Mouse (Mus musculus) kidney, adult 8-10 months (tissue): ENCODE results near the gene Pax7.
A peak's percentile ranks its signal among the peaks of the same experiment; 100 is the strongest.

ENCODE experiments used
- DNase-seq, 2 experiments: peaks; one replicate each; pipeline ENCODE4 v3.0.0; 2022

The Pax7 gene

DNA sequence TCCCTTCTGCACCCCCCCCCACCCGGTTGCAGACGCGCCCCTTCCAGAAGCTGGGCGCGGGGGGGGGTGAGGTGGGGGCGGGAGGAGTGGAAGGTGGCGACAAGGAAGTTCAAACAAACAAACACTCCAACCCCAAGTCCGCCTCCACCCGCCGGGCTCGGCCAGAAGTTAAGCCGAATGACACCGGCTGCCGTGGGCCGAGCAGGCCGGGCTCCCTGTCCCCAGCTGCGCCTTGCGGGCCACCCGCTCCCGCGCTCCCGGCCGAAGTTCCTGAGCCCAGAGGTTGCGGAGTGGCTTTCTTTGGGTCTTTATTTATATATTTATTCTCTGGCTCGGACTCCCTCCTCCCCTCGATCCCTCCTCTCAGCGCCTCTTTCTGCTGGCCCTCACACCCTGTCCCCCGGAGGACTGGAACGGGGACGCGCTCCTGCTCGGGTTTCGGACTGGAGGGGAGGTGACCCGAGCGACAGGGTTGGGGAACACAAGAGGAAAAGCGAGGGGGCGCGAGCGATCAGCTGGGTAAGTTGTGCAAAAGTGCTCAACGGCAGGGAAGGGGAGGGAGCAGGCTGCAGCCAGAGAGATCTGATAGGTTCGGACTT lies at the start of gene Pax7:
Gene Pax7 (minus strand): TSS at position 493 of the 599 bp plus-strand sequence.
- no peak for DNase-seq

DNA sequence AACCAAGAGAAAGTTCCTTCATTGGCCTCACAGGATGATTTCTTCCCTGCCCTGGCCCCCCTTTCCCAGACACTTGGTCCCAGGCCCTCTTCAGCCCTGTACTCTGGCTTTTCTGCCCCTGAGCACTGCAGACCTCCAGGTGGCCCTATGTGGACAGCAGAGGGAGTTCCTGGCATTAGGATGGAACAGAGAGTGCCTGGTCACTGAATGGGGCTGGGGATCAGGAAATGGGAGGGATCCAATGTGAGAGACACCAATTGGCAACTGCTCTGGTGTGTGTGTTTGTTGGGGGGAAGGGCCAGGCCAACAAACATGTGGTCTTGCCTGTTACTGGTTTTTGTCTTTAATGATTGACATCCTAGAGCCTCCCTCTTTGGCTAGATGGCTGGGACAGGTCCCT lies 48.5 kb upstream of the Pax7 start:
- DNase-seq, result no peak

DNA sequence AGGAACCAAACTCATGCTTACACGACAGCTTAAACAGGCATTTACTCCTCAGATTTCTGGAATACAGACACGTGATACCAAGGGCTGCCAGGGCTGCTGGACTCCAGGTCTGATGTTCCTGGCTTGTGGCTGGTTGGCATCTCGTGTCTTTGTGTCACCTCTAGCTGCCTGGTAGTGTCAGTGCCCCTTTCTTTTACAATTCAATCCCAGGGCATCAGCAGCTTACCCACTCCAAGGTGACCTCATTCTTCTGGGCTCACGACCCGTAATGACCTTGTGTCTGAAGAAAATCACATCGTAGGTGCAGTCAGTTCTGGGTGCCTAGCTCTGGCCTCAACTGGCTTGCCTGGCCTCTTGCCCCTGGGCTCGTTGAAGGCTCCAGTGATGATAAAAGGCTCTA lies 46.0 kb upstream of the Pax7 start:
- no peak for DNase-seq

DNA sequence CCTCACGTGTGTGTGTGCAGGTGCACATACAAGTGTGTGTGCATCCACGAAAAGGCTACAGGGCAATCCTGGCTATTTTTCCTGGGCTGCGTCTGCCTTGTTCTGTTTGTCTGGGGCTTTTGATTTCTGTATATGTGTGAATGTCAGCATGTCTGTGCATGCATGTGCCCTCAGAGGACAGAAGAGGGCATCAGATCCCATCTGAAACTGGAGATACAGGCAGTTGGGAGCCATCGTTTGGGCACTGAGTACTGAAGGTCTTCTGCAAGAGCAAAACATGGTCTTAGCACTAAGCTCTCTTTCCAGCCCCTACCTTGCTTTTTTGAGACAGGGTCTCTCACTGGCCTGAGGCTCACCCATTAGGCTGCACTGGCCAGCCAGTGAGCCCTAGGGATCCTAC lies 45.1 kb upstream of the Pax7 start:
- DNase-seq, result no peak

DNA sequence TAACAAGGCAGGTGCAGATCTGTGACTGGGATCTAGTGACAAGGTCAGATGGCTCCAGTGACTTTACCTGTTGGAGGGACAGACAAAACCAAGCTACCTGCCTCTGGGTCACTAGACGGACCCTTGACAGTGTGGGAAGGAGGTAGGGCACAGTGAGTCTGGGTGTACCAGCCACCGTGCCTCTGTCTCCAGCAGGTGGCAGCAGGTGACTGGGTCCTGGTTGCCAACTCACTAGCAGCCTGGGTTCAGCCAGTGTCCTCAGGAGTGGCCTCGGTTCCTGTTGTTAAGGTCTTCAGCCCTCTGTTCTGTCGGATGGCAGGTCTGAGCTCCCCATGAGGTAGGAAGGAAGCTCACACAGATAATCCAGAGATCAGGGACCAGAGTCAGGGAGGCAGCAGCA lies 43.9 kb upstream of the Pax7 start:
- DNase-seq, result peak; percentile 36 to 79

DNA sequence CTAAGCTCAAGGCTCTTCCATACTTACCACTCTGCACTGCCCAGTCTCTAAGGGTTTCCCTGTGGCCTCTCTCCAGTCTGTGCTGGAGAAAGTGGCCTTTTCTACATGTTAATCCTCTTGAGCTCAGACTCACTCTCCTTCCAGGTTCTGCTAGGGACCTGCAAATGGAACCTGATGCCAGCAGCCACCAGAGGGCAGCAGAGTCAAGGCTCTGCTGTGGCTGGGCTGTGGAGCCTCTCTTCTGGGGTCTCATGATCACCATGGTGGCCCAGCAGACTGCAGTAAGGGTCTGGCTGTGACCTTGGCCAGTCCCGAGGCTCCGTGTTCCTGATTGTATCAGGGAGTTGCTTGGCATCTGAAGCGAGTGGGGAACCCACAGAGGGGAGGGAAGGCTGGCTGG lies 39.3 kb upstream of the Pax7 start:
- peak in 1 of 2 experiments; percentile 21 for DNase-seq

DNA sequence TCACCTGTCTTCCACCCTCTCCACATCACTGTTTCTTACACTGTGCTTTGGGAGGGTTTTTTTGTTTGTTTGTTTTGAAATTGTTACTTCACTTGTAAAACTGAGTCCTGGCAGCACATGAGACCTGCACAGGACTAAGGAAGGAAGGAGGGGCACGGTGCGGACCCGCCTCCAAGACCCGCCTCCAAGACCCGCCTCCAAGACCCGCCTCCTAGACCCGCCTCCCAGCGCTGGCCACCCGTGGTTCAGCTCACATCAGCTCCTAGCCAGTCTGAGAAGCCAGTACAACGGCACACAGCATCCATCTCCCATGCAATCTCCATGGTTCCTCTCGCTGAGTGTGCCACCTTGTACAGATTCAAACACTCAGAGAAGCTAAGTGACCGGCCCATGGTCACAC lies 38.4 kb upstream of the Pax7 start:
- peak in 1 of 2 experiments; percentile 9 for DNase-seq

DNA sequence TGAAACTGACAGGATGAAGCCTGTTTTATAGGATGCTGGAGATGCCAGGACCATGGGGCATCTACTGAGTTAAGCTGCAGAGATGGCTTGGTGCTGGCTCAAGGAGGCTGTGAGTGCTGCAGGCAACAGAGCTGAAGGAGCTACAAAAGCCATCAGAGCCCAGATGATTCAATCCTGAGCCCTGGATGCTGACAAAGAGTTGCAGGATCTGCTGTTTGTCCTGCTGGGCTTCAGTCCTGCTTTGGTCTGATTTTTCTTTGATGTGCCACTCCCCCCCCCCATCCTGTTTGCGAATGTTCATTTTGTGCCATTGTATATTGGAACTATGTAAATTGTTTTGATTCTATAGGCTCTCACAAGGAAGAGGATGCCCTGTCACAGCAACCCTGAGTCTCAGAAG lies 29.9 kb upstream of the Pax7 start:
- DNase-seq, result no peak

DNA sequence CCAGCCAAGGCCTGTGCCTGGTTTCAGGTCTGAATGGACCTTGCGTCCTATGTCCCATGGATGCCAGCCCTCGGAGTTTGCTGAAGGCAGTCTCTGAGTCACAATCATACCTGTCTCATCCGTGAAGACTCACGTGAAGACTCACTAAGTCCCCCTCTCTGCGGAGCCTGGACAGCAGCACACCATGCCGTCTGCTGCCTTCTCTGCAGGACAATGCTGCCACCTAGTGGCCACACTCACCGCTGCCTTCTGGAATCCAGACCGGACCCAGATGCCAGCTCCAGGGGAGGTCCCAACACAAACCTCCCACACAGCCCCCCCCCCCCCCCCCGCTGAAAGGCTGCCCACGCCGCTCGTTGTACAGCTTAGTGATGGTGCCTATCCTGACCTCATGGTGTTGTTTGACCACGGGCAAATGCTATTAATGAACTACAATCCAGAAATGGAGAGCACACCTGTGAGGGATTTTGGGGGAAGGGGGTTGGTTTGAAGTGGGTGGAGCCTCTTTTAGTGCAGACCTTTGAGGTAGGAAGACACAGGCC lies 25.4 kb upstream of the Pax7 start:
- peak; percentile 49 to 82 for DNase-seq

DNA sequence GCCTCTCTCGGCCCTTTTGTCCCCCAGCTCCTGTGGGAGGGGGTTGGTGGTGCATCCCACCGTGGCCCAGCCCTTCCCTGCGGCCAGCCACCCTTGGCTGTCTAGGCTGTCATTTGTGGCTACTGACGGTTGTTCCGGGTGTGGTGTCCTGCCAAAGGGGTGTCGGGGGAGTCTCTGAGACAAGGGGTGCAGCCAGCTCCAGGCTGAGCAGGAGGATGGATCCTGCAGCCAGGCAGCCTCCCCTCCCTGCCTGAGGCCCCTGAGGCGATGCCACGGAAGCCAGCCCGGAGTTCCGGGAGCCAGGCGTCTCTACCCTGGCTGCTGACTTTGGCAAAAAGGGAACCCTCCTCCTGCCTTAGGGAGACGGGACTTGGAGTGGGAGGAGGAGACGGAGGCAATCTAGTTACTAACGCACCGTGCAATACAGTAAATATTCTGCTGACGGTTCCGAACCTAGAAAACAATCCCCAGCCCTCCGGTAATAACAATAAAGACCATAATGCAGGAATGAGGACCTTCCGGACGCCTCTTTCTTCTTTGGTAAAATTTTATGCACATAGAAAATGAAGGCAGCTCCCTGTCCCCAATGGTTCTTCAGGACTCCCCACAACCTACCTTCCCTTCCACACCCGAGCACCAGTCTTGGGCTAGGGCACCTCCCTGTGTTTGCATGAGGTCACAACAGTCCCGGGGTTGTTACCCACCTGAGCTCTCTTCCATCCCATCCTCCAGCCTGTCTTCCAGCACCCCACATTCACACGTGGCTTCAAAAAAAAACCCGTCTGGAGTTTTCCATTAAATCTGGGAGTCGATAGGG lies 19.1 kb upstream of the Pax7 start:
- DNase-seq, result no peak

DNA sequence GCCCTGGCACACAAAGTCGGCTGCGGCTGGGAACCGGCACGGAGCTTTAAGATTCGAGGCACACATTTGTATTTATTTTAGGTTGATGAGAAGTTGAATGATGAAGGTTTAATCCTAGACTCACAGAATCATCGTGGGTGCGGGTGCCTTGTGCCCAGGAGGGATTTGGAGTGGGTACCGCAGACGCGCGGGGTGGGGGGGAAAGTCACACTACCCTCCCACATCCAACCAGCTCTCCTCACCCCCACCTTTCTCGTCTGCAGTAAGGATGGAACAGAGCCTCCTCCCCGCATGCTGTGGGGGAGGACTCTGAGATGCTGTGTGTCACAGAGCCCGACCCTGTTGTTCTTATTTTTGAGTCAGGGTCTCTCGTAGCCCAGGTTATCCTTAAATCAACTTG lies 18.1 kb upstream of the Pax7 start:
- no peak for DNase-seq

DNA sequence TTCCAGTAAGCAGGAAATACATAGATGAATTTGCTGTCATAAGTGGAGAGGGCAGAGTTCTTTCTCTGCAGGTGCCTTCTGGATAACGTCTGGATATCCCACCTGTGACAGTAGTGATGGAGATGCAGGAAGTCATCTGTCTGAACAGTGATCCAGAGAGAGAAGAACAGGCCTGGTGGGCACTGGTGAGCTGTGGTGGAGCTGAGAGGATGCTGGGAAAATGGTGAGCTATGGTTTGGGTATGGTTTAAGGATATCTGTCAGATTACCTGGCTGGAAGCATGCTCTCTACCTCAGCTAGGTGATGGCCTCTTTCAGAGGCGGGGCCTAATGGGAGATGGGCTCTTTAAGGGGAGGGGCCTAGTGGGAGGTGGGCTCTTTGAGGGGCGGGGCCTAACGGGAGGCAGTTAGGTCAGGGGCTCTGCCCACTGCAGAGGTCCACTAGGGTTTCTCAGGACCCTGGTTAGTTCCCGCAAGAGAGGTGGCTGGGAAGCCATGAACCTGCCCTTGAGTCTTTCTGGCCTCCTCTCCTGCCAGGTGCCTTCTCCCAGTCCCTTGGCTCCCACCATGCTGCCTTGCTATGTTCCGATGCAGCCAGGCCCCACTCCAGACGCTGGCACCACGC lies 17.3 kb upstream of the Pax7 start:
- no peak for DNase-seq

DNA sequence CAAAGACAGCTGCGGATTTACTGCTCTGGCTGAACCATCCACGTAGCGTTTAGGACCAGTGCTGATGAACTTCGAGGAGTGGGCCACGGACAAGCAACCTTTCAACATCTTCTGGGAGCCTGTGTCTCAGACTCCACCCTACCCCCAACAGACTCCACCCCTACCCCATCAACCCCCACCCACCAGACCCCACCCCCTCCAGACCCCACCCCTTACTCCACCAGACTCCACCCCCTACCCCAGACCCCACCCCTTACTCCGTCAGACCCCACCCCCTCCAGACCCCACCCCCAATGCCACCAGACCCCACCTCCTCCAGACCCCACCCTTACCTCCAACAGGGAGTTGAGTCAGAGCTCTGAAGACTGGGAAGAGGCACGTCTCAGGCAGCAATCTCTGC lies 10.1 kb upstream of the Pax7 start:
- DNase-seq, result no peak

DNA sequence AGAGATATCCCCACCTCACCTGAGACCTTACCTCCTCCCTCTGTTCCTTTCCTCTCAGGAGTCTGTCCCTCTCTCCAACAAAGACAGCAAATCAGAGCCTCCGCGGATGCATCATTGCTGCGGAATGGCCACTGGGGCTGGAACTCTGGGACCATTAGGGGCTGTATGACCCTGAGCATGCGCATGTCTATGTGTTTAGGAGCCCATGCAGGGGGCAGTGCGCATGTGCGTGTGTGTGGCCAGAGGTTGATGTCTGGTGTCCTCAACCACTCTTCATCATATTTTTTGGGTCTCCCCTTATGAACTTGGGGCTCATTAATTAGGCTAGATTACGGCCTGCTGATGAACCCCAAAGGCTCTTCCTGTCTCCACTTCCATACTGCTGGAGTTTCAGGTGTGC lies 9.6 kb upstream of the Pax7 start:
- no peak for DNase-seq

DNA sequence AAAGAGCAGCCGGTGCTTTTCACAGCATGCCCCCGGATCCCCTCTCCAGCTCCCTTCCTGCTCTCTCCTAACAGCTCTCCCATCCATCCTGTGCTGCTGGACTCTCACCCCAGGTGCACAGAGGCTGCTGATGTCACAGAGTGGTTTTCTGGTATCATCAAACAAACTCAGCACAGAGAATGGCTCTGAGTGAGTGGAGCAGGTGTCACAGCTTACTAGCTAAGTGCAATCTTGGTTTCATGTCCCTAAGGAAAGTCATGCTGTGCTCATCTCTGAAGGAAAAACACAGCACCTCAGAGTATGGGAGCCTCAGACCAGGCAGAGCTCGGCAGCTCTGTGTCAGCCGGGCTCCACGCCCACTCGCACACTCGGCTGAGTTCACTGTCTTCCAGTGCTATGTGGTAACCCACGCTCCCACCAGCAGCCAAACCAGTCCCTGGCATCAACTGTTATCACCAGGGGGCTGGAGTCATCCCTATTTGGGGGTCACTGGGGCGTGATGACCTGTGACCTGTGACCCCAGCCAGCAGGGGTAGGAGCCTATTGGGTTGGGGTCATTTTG lies 7.7 kb upstream of the Pax7 start:
- no peak for DNase-seq

DNA sequence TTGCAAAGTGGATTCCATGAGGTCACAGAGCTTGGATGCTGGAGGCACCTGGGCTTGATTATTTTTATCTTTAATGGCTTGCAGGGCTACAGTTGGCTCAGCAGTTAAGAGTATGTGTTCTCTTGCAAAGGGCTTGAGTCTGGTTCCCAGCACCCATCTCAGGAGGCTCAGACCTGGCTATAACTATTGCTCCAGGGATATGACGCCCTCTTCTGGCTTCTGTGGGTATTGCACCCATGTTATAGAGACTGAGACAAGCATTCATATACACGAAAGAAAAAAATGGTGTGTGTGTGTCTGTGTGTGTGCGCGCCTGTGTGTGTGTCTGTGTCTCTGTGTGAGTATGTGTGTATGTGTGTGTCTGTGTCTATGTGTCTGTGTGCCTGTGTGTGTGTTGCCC lies 7.1 kb upstream of the Pax7 start:
- DNase-seq, result no peak

DNA sequence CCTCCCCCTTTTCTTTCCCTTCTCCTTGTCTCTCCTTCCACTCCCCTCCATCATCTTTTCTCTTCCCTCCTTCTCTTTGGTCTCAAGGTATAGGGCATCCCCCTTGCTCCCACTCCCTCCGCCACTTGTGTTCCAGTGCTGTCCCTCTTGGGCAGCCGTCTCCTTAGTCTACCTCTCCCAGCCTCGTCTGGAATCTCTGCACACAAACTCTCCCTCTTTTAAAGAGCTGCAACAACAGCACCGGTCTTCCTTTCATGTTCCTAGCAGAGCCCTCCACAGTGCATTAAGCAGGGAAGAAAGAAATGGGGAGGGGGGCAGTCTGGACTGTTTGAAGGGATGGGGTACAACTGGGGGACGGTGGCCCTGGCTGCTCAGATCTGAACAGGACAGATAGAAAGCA lies 3.4 kb upstream of the Pax7 start:
- DNase-seq, result no peak

DNA sequence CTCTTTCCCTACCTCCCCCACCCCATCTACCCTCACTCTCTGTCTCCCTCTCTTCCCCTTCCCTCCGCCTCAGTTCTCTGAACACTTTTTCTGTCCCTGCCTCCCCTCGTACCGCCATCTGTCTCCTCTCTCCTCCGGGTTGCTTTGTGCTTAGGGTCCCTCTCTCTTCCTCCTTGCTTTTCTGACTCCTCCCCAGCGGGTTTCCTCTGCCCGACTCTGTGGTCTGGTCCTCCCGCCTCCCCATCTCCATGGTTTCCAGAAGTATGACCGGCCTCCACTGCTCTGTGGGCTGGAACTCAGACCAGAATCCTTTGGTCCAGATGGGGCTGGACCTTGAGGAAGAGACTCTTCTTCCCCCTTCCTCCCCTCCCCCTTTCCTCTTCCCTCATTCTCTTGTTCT lies 2.9 kb upstream of the Pax7 start:
- no peak for DNase-seq

DNA sequence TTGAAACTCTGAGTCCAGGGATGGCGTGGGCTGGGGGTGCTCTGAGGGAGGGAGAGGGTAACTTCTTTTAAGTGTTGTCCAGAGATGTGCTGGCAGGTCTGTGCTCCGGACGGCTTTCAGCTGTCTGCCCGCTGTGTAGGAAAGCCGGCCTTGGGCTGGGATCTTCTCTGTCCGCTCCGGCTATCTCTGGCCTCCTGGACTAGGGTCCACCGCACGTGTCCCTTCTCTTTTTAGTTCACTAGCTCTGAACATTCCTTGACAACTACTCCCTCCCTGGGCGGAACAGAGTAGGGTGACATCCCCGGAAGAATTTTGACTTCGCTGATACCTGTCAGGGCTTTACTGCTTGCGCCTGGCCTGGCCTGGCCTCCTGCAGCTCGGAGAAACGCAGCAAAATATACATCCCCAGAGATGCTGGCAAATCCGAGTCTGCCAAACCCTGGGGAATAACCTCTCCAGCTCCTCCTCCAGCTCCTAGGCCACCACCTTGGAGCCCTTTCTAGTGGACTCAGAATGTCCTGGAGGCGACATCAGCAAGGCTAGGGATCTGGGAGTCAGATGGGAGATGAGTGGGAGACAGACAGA lies 581 bp upstream of the Pax7 start:
- no peak for DNase-seq

DNA sequence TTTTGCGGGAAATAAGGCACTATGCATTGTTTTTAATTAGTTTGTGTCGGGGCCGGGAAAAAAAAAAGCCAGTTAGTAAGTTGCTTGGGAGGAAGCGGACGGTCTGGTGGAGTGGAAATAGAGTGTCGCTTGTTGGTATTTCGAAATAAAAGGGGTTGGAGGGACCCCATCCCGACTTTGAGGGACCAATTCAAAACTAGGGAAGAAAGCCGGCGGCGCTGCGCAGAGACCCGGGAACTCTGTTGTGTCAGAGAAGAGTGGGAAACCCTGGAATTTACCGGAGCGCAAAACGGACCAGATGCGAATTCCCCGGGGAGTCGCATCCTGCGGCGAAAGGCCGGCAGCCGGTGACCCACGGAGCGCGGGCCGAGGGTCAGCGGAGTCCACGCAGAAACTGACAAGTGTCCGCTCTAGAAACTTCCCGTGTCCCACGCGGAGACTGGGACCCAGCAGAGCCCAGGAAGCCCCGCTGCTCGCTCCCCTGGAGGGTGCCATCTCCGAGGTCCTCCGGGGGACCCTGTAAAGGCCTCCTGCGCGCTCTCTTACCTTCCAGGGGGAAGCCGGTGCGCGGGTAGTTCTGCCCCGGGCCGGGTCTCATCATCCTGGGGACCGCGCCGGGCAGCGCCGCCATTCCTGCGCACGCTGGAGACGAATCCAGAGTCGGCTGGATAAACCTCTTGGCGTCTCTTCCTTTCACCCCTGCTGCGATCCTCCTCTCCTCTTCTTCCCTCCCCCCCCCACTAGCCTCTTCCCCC lies 870 bp downstream of the Pax7 start:
- DNase-seq, result no peak

DNA sequence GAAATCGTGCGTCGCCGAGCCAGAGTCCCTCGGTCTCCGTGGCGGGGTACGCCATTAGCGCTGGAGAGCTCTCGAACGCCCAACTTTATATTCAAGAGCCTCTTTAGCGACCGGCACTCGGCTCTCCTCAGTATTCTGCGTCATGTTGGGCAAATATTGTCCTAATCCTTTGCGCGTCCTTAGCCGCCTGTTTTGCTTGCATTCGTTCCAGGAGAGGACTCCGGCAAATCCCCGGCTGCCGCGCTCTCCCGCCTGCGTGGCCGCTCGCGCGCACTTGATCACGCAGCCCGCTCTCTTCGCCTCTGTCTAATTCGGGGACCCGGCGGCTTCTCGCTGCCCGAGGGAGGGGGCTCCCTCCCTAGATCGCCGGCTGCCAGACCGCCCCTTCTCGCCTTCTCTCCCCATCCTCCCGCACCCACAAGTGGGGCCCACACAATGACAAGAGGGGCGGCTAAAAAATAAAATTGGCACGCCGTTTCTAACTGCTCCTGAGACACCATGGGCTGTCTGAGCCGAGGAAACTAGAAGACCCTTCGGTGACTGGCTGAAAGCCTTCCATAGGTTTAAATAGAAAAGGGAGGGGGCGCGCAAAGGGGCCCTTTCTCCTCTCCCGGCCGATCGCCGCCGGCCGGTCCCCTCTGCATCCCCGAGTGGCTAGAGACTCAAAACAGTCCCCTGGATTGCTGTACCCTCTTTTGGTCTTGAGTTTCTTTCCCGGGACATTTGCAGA lies 1.7 kb downstream of the Pax7 start:
- no peak for DNase-seq
